Mouse (Mus musculus): ENCODE data around the gene Meis1. TPM values are rescaled to one million over a fixed set of nuclear protein-coding genes. Genes with fewer than 3 reads are reported as not detected.

Gene Meis1
- total RNA-seq, 2 experiments from 2014 or later = 56.0 to 57.4 TPM

GRCm38 (mm10) chr11:18830087-18830486 lies 188.7 kb downstream of the Meis1 start:
- no peak for DNase-seq

Data from adrenal gland, postnatal 36 days (tissue).